Mouse (Mus musculus): ENCODE measurements at regions not wholly inside any gene's neighbourhood (a gene's known extent, or its start where the extent isn't known, plus 50 kb on each side); places are given as distances from the start of the nearest gene placed in this dataset.

DNA sequence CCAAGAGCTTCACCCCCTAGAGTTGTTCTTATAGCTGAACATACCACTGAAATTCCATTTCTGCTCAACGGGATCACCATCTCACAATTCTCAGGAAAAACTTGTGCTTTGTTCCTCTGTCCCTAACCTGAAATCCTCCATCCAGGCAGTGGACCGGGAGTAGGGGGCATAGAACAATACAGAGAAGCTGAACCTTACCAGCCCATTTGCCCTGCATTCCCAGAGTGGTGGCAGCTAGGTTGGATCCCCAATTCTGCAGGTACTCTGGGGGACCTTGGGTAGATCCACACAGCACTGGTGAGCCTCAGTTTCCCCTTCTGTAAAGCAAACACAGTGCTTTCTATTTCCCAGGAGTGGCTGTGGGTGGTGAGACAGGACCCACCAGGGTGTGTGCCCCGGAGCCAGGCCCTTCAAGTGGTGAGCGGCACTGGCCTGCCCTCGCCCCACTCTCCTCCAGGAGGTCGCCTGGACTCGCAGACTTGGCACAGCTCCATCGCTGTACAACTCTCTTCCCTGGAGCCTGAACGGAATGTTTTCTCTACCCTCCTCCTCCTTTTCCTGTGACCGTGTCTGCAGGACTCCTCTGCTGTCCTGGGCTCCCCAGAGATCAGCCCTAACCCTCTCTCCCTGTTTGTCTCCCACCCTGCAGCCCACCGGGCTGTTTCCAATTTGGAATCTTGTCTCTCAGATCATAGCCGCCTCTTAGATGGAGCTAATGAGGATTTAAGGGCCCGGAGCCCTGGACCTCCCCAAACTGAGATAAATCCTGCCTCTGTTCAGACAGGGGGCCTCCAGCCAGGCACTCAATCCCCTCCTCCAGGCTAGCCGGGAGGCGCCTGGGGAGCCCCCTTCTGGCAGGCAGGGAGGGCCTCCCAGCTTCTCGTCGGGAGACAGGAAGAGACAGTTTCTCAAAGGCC lies 52.3 kb upstream of the Cux1 start:
- peak; percentile 73 for DNase-seq (ENCODE audit: low spot score)

DNA sequence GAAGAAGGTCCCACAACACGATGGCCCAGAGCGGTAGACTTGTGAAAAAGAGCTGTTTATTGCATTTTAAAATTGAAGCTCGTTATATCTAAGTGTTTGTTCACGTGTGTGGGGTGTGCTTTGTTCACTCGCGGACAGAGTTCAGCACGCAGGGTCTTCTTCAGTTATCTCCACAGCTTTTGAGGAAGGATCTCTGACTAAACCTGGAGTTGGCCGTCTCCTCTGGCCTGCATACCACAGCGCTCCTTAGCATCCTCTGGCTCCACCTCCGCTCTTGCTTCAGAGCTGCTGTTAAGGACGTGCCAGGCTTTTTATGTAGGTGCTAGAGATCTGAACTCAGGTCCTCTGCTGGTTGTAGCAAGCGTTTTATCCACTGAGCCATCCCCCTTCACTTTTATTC lies 52.9 kb upstream of the Cux1 start:
- DNase-seq (ENCODE audit: low spot score), result no peak

DNA sequence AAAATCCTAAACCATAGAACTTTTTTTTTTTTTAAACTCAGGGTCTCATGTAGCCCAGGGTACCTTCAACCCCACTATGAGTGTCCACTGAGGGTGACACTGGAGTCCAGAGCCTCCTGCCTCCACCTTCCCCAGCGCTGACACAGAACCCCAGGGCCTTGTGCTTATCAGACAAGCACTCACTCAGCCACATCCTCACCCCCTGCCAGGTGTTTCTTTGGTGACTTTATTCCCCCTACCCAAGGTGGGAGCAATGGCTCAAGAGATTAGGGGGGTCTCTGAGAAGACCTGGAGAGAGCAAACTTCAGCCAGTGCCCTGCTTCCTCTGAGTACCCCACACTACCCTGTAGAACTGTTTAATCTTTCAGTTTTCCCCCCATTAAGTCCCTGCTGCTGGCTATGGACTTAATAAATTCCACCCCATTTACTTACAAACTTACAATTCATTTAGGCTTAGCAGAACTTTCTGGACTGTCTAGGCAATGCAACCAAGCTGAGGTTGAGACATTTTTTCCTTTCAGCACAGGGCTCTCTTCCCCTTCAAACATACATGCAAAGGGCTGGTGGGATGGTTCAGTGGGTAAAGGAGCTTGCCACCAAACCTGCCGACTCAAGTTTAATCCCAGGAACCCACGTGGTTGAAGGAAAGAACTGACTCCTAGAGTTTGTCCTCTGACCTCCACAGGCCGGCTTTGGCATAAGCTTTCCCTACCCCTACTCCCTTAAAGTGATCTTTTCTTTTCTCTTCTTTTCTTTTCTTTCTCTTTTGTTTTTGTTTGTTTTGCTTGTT lies 54.2 kb upstream of the Cux1 start:
- DNase-seq (ENCODE audit: low spot score), result no peak

DNA sequence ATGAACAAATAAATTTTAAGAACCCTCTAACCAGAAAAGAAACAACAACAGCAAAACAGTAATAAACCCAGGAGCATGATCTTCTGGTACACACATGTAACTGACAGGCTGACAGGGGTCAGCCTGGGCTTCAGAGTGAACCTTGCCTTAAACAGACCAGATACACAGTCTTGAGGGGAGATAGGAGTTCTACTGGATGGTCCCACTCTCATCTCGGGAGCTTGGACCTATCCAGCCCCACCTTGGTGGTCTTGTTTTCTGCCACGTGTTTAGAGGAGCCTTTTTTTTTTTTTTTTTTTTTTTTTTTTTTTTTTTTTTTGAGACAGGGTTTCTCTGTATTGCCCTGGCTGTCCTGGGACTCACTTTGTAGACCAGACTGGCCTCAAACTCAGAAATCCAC lies 54.9 kb upstream of the Cux1 start:
- no peak for DNase-seq (ENCODE audit: low spot score)

DNA sequence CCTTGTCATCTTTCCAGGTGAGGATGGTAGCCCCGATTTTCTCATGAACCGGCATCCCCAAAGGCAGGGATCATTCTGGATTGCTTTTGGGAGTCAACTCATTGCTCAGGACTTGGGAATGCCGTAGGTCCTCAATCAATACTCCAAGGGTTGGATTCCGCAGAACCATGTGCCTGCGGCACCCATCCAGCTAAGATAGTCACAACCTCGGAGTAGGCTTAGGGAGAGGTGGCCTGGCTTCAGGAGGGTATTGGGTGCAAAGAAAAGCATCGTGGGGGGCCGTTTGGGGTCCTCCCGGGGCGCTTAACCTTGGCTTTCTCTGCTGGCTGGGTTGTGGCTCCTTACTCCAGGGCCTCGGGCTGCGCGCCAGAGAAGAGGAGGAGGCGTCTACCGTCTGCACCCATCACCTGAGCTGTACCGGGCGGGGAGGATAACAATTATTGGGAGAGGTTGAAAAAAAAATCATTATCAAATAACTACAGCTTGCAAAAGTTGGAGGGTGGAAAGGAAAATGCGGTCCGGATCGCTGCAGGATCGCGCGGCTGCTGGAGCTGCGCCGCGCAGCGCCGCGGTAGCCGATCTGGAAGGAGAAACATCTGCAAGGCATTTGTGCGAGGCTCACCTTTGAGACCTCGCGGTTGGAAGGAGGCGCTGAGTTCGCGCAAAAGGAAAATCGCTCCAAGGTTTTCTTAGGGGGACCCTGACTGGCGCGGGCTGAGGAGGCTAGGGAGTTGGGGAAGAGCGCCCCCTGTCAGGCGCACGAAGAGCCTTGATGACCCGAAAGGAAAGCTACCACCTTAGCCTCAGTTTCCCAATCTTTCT lies 55.6 kb upstream of the Cux1 start:
- DNase-seq (ENCODE audit: low spot score), result peak; percentile 87

DNA sequence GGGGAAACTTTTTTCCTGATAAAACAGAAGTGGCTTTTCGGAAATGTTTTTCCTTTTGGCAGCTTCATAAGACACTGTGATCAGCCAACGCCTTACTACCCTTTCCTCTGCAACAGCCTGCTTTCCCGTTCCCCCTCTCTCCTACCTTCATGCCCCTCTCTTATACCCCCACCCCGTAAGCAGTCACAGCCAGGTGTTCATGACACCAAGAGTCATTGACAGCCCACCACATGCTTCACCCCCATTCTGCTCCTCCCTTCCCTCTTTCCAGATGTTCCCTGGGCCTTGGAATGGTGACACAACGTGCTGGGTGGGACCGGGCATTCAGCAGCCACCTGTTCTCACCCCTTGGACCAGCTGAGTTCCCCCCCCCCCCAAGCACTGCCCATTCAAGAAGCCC lies 56.5 kb upstream of the Cux1 start:
- DNase-seq (ENCODE audit: low spot score), result no peak

DNA sequence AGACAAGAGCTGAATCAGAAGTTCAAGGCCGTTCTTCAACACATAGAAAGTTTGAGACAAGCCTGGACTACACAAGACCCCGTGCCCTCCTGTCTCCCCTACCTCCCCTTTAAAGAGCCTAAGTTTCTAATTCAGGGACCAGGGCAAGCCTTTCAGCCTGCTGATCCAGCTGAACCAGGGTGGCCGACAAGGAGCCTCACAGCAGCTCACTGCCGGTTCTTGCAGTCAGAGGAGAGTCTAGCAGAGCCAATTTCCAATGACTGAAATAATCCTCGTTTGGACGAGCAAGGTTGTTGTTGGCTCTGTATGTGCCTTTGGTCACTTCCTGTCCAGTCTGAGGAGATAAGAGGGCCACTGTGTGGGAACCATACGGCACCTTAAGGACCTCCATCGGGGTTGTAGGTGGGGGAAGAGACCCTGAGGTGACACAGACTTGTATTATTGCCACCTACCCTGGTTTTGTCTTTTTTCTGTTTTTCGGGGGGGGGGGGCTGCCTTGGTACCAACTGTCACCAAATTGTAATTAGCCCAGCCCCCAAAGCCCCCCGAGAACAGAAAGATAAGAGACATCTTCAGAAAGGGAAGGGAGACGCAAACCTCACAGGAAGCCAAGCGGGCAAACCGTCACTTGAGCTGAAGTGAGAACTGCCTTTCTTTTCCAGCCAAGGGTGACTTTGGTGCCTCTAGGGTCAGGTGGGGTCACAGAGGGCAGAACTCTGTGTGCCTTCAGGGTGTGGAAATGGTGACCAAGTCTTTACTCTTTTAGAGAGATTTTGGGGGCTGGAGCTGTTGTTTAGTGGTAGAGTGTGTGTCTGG lies 58.1 kb upstream of the Cux1 start:
- no peak for DNase-seq (ENCODE audit: low spot score)

DNA sequence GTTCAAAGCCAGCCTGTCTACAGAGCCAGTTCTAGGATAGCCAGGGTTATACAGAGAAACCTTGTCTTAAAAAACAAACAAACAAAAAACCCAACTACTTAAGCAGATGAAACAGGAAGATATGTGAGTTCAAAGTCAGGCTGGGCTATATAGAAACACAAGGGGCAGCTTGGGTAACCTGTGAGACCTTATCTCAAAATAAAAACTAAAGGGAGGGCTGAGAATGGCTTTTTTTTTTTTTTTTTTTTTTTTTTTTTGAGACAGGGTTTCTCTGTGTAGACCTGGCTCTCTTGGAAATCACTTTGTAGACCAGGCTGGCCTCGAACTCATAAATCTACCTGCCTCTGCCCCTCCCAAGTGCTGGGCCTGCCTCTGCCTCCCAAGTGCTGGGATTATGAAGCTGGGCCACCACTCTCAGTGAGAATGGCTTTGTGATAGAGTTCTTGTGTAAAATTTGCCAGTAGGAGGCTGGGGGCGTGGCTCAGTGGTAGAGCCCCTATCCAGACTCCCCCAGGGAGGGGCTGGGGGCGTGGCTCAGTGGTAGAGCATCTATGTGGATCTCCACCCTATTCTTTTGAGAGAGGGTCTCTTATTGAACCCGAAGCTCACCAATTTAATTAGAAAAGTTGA lies 59.0 kb upstream of the Cux1 start:
- peak; percentile 53 for DNase-seq (ENCODE audit: low spot score)

DNA sequence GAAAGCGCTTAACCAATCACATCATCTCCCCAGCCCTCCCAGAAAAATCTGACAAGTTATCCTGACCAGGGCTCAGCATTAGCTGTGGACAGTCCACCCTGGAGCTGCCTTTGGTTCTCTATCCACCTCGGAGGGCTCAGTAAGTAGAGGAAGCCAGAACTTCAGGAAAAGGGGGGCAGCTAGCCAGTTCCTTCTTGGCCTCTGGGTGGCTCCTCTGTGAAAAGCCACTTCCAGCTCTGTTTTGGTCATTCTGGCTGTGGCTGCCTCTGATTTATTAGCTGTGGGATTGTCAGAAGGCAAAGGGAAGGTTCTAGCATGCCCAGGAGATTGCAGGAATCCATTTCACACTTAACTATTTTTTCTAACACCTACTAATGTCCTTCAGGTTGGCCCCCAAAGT lies 59.6 kb upstream of the Cux1 start:
- DNase-seq (ENCODE audit: low spot score), result no peak

DNA sequence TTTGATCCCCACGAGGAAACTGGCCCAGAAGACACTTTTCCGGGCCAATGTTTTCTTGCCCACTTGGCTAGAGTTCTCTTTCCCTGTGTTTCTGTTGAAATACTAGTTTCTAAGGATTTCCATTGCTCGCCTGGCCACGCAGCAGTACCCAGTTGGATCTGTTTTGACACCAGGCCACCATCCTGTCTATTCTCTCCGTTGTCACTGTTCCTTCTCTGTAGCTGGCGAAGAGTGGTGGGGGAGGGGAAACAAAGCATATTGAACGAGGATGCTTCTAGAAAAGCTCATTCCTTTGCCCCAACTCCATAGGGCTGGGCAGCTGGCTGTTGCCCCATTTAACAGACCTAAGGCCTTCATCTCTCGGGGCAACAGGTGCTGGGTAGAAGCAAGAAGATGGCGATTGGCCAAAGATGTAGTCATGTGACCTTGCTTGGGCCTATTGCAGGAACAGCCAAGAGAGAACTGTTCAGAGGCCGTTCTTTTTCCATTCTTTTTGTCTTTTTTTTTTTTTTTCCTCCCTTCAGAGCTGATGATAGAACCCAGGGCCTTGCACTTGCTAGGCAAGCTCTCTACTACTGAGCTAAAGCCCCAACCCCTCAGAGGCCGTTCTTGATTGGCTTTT lies 60.5 kb upstream of the Cux1 start:
- no peak for DNase-seq (ENCODE audit: low spot score)

DNA sequence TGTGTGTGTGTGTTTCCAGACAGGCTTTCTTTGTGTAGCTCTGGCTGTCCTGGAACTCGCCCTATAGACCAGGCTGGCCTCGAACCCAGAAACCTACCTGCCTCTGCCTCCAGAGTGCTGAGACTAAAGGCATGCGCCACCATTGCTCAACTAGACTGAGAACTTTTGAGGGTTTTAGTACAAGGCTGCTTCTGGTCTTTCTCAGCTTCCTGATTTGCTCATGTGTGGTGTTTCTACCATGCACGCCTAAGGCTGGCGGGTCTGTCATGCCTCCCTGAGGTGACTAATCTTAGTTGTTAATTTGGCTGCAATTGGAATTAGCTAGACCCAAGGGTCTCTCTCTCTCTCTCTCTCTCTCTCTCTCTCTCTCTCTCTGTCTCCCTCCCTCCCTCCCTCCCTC lies 61.2 kb upstream of the Cux1 start:
- DNase-seq (ENCODE audit: low spot score), result no peak

DNA sequence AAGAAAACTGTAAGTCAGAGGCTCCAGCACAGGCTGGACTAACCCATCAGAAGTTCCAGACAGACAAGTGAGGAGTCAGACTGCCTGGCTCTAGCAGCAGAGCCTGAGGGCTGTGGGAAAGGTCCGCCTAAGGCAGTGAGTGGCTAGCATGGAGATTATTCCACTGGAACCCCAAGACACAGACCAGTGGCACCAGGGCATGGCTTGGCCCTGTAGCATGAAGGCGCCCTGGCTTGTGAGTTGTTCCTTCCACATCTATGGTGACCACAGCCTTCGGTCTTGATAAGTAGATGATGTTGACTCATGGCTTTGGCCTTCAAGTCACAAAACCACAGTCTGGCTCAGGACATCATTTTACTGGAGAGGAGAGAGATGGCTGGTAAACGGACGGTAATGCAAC lies 60.7 kb upstream of the Myl10 start:
- no peak for DNase-seq (ENCODE audit: low spot score)

DNA sequence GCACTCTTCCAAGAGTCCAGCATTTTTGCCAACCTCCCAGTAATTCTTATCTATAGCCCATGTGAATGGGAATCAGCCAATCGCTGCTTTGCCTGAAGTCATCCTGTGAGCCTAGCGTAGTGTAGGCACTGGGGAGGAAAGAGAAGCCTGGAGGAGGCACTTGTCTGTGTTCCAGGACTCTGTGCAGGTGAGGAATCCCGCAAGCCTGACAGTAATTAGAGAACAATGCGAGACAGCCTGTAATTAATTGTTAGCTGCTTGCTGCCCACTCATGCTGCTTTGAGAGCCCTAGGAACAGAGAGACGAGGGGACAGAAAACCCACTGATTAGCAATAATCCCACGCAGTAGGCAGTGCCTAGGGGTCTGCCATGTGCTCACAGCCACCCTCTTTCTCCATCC lies 59.0 kb upstream of the Myl10 start:
- DNase-seq (ENCODE audit: low spot score), result no peak

DNA sequence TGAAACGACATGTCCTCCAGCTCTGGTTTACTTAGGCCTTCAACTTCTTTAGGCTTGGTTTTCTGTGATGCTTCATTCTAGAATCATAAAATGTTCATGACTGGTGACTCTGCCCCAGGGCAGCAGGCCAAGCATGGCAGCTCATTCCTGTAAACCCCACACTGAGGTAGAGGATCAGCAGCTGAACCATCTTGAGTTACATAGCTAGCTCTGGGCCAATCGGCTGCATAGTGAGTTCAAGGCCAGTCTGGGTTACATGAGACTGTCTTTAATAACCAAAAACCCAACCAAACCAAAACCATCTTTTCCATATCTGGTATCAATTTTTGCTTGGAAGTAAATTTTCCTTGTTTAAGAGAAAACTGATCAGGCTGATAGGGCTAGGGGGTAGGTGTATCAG lies 57.8 kb upstream of the Myl10 start:
- DNase-seq (ENCODE audit: low spot score), result no peak

DNA sequence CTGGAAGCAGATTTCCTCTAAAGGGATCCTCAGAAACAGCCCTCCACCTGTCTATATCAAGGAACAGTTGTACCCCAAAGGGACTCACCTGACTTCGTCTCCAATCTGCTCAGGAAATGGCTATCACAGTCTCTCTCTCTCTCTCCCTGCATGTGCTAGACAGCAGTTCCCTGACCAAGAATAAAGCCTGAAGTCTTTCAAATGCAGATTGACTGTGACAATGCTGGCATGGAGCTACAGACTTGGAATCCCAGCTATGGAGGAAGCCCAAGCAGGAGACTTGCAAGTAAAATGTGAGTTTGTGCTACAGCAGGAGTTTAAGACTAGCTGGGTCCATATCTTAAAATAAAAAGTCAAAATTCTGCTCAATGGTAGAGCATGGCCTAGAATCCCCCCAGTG lies 56.5 kb upstream of the Myl10 start:
- no peak for DNase-seq (ENCODE audit: low spot score)

DNA sequence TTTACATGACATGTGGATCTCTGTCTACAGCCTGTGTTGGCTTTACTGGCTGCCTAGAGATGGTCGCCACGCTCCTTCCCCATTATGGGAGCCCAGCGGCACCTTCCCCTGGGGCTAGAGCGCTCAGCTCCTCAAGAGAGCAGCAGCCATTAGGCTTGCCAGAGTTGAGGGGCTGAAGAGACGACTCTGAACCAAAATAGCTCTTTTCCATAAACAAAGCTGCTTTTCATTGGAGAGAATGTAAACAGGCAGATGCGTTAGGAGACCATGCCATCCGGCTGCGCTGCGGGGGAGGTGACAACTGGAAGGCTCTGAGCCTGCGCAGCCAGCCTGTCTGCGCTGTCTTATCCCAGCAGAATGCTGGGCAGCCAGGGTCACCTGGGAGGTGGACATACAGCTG lies 55.1 kb upstream of the Myl10 start:
- no peak for DNase-seq (ENCODE audit: low spot score)

DNA sequence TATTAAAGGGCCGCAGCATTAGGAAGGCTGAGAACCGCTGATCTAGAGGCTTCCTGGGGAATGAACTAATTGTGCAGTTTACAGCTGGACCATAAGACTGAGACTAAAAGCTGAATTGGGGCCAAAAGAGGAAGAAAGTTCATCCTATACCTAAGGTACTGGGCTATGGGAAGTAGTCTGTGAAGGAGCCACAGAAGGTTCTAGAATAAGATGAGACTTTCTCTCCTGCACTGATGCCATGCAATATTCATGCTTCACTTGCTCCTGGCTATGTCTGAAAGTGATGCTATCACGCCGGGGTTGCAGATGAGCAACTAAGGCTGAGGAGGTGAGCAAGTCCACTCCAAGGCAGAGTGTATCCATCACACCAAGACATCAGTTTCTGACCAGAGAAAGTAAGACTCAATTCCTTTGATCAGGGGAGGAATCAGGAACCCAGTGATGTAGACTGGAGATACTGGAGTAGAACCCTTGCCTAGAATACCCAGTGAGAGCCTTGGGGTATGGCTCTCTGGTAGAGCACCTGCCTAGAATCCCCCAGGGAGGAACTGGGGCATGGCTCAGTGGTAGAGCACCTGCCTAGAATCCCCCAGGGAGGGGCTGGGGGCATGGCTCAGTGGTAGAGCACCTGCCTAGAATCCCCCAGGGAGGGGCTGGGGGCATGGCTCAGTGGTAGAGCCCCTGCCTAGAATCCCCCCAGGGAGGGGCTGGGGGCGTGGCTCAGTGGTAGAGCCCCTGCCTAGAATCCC lies 51.9 kb upstream of the Myl10 start:
- no peak for DNase-seq (ENCODE audit: low spot score)

DNA sequence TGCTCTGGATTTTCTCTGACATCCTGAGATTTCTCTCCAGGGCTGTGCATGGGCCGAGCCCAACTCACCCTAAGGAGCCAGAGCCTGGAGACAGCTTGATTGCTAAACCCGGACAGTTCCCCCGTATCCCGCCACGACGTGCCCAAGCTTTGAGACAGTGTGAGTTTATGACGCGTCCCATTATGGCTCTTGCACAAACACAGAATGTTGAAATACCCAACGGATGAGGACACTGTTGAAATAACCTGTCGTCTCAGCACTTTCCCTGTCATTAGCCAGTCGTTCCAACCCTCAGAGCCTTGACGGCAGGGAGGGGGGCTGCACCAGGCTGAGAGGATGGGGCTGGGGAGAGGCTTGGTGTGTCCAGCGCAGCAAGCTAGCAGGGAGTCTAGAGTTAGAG lies 50.7 kb upstream of the Myl10 start:
- no peak for DNase-seq (ENCODE audit: low spot score)
